Comparison of ENCODE assay signal across 32 mouse cellular contexts in the genomic region with DNA sequence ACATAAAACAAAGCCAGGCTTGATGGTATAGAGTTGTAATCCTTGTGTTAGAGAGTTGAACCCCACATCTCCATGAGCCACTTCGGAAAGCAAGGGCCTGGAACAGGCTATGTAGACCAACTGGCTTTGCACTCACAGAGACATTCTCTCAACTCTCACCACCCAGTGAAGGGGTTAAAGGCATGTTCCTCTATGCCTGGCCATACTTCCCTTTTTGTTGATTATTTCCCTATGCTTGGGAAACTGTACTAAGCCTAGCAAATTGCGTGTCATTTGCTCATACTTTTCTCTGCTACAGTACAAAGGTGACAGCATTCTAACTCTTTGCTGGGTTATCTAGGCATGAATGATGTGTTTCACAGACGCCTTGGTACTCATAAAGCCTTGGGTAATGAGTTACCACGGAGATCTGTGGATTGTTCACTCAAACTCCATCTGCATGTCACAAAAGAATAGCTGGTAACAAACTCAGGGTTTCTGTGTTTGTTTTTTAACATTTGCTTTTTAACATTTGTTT. TPM values are rescaled to one million over a fixed set of nuclear protein-coding genes. Genes with fewer than 3 reads are reported as not detected.
A peak's percentile ranks its signal among the peaks of the same experiment; 100 is the strongest.
DNase-seq lines count a peak whose midpoint lies in the region; ATAC-seq and TF ChIP-seq lines count a peak whose summit lies in the region.
"Had no signal": no experiment of that assay in that cellular context is flagged by ENCODE, and none has a peak within 500 bp of the region (broad histone marks: within the 10 kb centered on the region; RNA-seq: fewer than 3 reads in every experiment).

No protein-coding gene starts in this region.

- H3K9ac ChIP-seq in lung, postnatal 0 days (replicated peaks; ENCODE audit: low read depth): no peak overlapping the region
- H3K9ac ChIP-seq in intestine, embryonic 15.5 days: no peak overlapping the region
- no peak overlapping the region for H3K9ac ChIP-seq in forebrain, embryonic 12.5 days
- H3K9ac ChIP-seq: hindbrain, embryonic 15.5 days; limb, embryonic 15.5 days; liver, embryonic 14.5 days; lung, embryonic 15.5 days had no signal

- H3K4me3 ChIP-seq in lung, postnatal 0 days (ENCODE audit: low read depth, low read length): no peak overlapping the region
- H3K4me3 ChIP-seq in G1E (ENCODE audit: low read depth, low read length): no peak overlapping the region
- no peak overlapping the region for H3K4me3 ChIP-seq in intestine, embryonic 15.5 days (replicated peaks)
- no peak overlapping the region for H3K4me3 ChIP-seq in forebrain, embryonic 12.5 days (replicated peaks)
- H3K4me3 ChIP-seq: gastrocnemius, adult 2 months; heart, embryonic 10.5 days; hindbrain, embryonic 15.5 days; limb, embryonic 15.5 days; lung, embryonic 15.5 days; midbrain, embryonic 10.5 days had no signal

- no peak for ATAC-seq in lung, postnatal 0 days
- peak; percentile 40; the same call in 1 of the 2 replicates for ATAC-seq in G1E (ENCODE audit: extremely low read depth, insufficient number of reproducible peaks, low FRiP score, poor library complexity, severe bottlenecking)
- ATAC-seq in intestine, embryonic 15.5 days: peak; percentile 94
- ATAC-seq in forebrain, embryonic 12.5 days (ENCODE audit: low FRiP score): no peak

- TF ChIP-seq EP300 in lung, postnatal 0 days (IDR thresholded peaks at IDR 0.05): no peak

- H3K36me3 ChIP-seq in lung, postnatal 0 days (ENCODE audit: insufficient read depth, low read length): no peaks in the 10 kb centered on the region
- H3K36me3 ChIP-seq in G1E (replicated peaks): no peaks in the 10 kb centered on the region
- no peaks in the 10 kb centered on the region for H3K36me3 ChIP-seq in intestine, embryonic 15.5 days
- no peaks in the 10 kb centered on the region for H3K36me3 ChIP-seq in forebrain, embryonic 12.5 days (replicated peaks)
- H3K36me3 ChIP-seq: heart, embryonic 10.5 days; hindbrain, embryonic 15.5 days; limb, embryonic 15.5 days; lung, embryonic 15.5 days; midbrain, embryonic 10.5 days had no signal

- no peak overlapping the region for H3K4me2 ChIP-seq in lung, postnatal 0 days (replicated peaks; ENCODE audit: low read depth, low read length)
- H3K4me2 ChIP-seq in intestine, embryonic 15.5 days (replicated peaks): no peak overlapping the region
- no peak overlapping the region for H3K4me2 ChIP-seq in forebrain, embryonic 12.5 days
- H3K4me2 ChIP-seq: hindbrain, embryonic 15.5 days; limb, embryonic 15.5 days; lung, embryonic 15.5 days had no signal

- WGBS in lung, postnatal 0 days: 67% methylated on average over 4 of the region's 4 CpGs
- 60% methylated on average over 4 of the region's 4 CpGs for WGBS in intestine, embryonic 15.5 days
- WGBS in forebrain, embryonic 12.5 days: 60% methylated on average over 4 of the region's 4 CpGs

- no peak overlapping the region for H3K27ac ChIP-seq in lung, postnatal 0 days (ENCODE audit: low read length)
- peak overlapping the region; percentile 9; the same call in 1 of the 2 replicates for H3K27ac ChIP-seq in intestine, embryonic 15.5 days
- H3K27ac ChIP-seq in forebrain, embryonic 12.5 days: no peak overlapping the region
- H3K27ac ChIP-seq: gastrocnemius, adult 2 months; heart, embryonic 10.5 days; hindbrain, embryonic 15.5 days; kidney, postnatal 0 days; limb, embryonic 15.5 days; liver, embryonic 14.5 days; lung, embryonic 15.5 days; midbrain, embryonic 10.5 days had no signal

- peak; percentile 23 for DNase-seq in lung, postnatal 0 days (ENCODE audit: low spot score)
- DNase-seq in lung, postnatal 10 days: no peak
- no peak for DNase-seq in G1E (ENCODE audit: low spot score)
- DNase-seq in monocyte, adult 2 months (ENCODE audit: low read depth in 1 of 2, low spot score in 2 of 2): peak; percentile 4 to 16
- no peak for DNase-seq in urinary bladder, postnatal 10 days (ENCODE audit: low spot score)
- DNase-seq in right cerebral cortex, postnatal 14 days: no peak
- DNase-seq: adrenal gland, postnatal 14 days; cerebellum, adult 8-10 months; gastrocnemius, adult 2 months; heart, postnatal 4 days; left cerebral cortex, postnatal 4 days; thymus, postnatal 36 days had no signal

- H3K27me3 ChIP-seq in lung, postnatal 0 days (replicated peaks; ENCODE audit: insufficient read depth, low read length): no peaks in the 10 kb centered on the region
- peaks cover 2% of the 10 kb centered on the region; the same call in 1 of the 2 replicates for H3K27me3 ChIP-seq in G1E (ENCODE audit: insufficient read depth, low read length)
- H3K27me3 ChIP-seq in intestine, embryonic 15.5 days (replicated peaks): no peaks in the 10 kb centered on the region
- no peaks in the 10 kb centered on the region for H3K27me3 ChIP-seq in forebrain, embryonic 12.5 days
- H3K27me3 ChIP-seq: hindbrain, embryonic 15.5 days; limb, embryonic 15.5 days; lung, embryonic 15.5 days had no signal

- no peaks in the 10 kb centered on the region for H3K9me3 ChIP-seq in lung, postnatal 0 days (ENCODE audit: low read length)
- H3K9me3 ChIP-seq in G1E (replicated peaks): no peaks in the 10 kb centered on the region
- no peaks in the 10 kb centered on the region for H3K9me3 ChIP-seq in intestine, embryonic 15.5 days
- H3K9me3 ChIP-seq in forebrain, embryonic 12.5 days: no peaks in the 10 kb centered on the region
- H3K9me3 ChIP-seq: heart, embryonic 10.5 days; hindbrain, embryonic 15.5 days; limb, embryonic 15.5 days; lung, embryonic 15.5 days; midbrain, embryonic 10.5 days had no signal

- H3K4me1 ChIP-seq in lung, postnatal 0 days (ENCODE audit: insufficient read depth, low read depth, low read length): no peaks in the 10 kb centered on the region
- no peaks in the 10 kb centered on the region for H3K4me1 ChIP-seq in G1E (ENCODE audit: insufficient read depth, low read depth, low read length)
- H3K4me1 ChIP-seq in intestine, embryonic 15.5 days (replicated peaks): no peaks in the 10 kb centered on the region
- peaks cover 2% of the 10 kb centered on the region; the same call in 1 of the 2 replicates for H3K4me1 ChIP-seq in forebrain, embryonic 12.5 days
- H3K4me1 ChIP-seq: heart, embryonic 10.5 days; hindbrain, embryonic 15.5 days; limb, embryonic 15.5 days; lung, embryonic 15.5 days; midbrain, embryonic 10.5 days had no signal

- TF ChIP-seq CTCF in lung, postnatal 0 days (IDR thresholded peaks at IDR 0.05): no peak
- TF ChIP-seq CTCF in G1E (IDR thresholded peaks at IDR 0.05; ENCODE audit: low read depth, low read length): no peak

RNA-seq across cellular contexts. Expression of a gene that starts 21.0 kb away (rescaled TPM):
- polyA plus RNA-seq in lung, postnatal 0 days (2015; fragmentation: Nextera tagmentation; extraction: Ambion mirVana): 36.3 and 39.1 TPM in 2 replicates
- total RNA-seq in G1E (2014; fragmentation: Nextera tagmentation) (23.3 and 25.1 TPM in 2 replicates), G1E (2017) (34.2 and 49.8 TPM in 2 replicates)
- 7.7 and 11.4 TPM in 2 replicates for polyA plus RNA-seq in G1E (2012)
- polyA plus RNA-seq in intestine, embryonic 15.5 days (2015; fragmentation: Nextera tagmentation; extraction: Ambion mirVana): 26.3 and 29.5 TPM in 2 replicates
- polyA plus RNA-seq in forebrain, embryonic 12.5 days (2016; fragmentation: Nextera tagmentation; extraction: Ambion mirVana): 22.5 and 24.4 TPM in 2 replicates

RNA-seq across cellular contexts. Expression of a gene that starts 41.4 kb away (rescaled TPM):
- not detected in 2 replicates for polyA plus RNA-seq in lung, postnatal 0 days (2015; fragmentation: Nextera tagmentation; extraction: Ambion mirVana)
- total RNA-seq in G1E (2014; fragmentation: Nextera tagmentation): not detected in 2 replicates
- total RNA-seq in G1E (2017): 0.06 and 0.44 TPM in 2 replicates
- not detected in 2 replicates for polyA plus RNA-seq in G1E (2012)
- not detected in 2 replicates for polyA plus RNA-seq in intestine, embryonic 15.5 days (2015; fragmentation: Nextera tagmentation; extraction: Ambion mirVana)
- polyA plus RNA-seq in forebrain, embryonic 12.5 days (2016; fragmentation: Nextera tagmentation; extraction: Ambion mirVana): not detected in 2 replicates
- total RNA-seq: adrenal gland, postnatal 14 days; gastrocnemius, adult 2 months; gastrocnemius, postnatal 4 days; heart, postnatal 4 days; layer of hippocampus, postnatal 14 days; left cerebral cortex, adult 8-10 months; left cerebral cortex, postnatal 4 days had no signal
- polyA plus RNA-seq: brain, embryonic 14.5 days; cortical plate, adult 2 months; embryonic facial prominence, embryonic 11.5 days; forebrain, embryonic 11.5 days; heart, embryonic 10.5 days; hindbrain, embryonic 15.5 days; intestine, embryonic 14.5 days; kidney, postnatal 0 days; limb, embryonic 15.5 days; liver, embryonic 14.5 days; lung, embryonic 15.5 days; midbrain, embryonic 10.5 days; neural tube, embryonic 11.5 days; spleen, adult 2 months; stomach, embryonic 14.5 days had no signal

Comparison
In these comparisons a context has a peak if more than half of its experiments do, and no peak if none do; other contexts are left out.
1. DNase-seq: peak in lung, postnatal 0 days (single experiment) and monocyte, adult 2 months (2 of 2); none in lung, postnatal 10 days (single experiment), G1E (single experiment), urinary bladder, postnatal 10 days (single experiment) and right cerebral cortex, postnatal 14 days (single experiment).
2. ATAC-seq: peak in G1E (single experiment) and intestine, embryonic 15.5 days (single experiment); none in lung, postnatal 0 days (single experiment) and forebrain, embryonic 12.5 days (single experiment).